Mouse (Mus musculus) fibroblast of lung, adult 2 months (primary cell): Measurements from ENCODE around the gene Fkbp11.

ENCODE experiments used
- DNase-seq: peaks from one replicate; pipeline ENCODE4 v3.0.0-alpha.2; 2011; ENCODE audit warnings: low read depth

Fkbp11 gene

DNA sequence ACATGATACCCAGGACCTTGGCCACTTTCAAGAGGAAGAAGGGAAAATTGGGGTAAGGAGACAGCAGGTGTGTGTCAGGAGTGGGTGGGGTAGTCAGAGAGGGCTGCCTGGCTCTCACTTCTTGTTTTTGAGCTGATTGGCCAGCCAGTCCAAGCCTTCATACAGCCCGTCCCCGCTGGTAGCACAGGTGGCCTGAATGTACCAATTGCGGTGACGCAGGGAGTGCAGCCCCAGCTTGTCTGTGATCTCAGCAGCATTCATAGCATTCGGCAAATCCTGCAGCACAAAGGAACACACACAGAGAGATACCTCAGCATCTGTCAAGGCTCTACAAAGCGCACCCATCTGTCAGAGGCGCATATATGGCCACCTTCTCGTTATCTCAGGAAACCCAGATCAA is 12.2 kb upstream of the Fkbp11 start:
- DNase-seq, result no peak

DNA sequence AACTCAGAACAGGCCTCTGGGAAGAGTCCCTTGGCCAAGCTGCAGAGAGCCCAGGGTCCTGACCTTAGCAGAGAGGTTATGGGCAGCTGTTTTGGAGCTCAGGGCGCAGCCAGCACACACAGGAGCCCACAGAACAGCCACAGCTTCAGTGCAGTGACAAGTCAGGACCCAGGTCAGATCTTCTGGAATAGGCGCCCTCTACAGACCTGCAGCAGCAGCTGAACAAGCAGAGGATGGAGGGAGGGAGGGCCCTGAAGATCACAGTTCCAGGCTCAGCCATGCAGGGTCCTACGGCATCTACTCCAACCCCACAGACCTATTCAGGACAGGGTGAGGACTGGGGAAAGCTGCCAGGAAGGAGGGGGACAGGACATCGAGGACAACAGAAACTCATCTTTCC is 10.8 kb upstream of the Fkbp11 start:
- DNase-seq, result no peak

DNA sequence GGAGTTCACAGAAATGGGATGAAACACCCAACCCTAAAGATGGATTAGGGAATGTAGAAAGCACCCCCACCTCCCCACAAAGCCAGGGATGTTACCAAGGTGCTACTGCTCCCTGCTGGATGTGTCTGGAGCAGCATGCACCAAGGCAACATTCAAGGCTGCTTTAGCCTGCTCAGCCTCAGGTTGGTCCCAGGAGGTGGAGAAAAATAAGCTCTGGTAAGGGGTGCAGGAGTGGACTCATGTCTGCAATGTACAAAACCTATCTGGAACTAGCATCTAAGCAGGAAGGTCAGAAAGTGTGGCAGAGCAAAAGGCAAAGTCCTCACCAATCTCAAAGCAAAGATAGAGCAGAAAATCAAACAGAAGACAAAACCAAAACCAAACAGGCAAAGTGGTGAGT is 9.9 kb upstream of the Fkbp11 start:
- DNase-seq, result no peak

DNA sequence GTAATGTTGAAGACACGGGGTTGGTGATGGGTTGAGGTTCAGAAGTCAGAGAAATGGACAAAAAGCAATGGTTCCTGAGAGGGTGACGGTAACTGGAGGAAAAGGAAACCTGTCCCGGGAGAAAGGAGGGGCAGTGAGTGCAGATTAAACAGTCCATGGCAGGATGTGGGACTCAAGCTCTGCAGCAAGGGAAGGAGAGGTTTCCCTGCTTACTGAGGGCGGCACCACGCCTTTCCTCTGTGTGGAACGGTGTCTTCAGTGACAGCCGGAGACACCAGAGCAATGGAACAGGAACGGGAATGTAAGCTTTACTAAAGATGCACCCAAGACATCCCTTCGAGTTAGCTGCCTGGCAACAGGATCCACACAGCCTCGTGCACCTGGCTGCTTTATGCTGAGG is 8.5 kb upstream of the Fkbp11 start:
- DNase-seq, result no peak

DNA sequence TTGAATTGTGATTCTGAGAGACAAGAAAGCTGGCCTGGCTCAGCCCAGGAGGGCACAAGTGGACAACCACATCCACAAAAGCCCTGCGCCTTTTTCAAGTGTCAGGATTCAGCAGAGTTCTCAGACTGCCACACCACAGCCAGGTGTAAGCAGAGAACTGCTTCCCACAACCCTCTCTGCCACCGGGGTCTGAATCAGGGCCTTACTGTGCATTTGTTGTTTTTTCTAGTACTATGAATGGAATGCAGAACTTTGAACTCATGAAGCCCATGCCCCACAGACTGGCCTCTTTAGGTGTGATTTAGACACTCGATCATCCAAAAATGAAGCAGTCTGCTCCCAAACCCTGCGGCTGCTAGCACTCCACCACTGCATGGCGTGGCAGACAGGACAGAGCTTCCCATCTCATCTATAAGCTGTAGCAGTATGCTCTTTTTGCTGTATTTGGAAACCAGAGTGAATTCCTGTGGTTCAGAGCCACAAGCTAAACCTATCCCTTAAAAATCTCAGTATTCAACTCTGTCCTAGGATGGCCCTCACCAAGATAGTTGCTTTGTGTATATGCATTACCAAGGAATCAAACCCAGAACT is 6.1 kb upstream of the Fkbp11 start:
- no peak for DNase-seq

DNA sequence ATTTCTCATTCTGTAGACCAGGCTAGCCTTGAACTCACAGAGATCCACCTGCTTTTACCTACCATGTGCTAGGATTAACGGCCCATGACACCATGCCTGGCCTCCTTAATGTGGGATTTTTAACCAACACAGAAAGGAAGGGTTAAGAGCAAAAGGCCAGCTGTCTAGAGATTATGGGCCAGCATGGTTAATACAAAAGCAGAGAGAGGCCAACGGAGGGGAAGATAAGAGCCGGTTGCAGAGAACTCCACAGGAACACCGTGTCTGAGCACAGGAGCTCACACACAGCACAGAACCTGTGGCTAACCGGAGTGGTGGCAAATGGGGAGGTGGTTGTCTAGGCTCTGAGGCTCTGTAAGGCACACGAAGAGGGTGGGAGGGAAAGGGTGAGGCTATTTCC is 5.4 kb upstream of the Fkbp11 start:
- no peak for DNase-seq

DNA sequence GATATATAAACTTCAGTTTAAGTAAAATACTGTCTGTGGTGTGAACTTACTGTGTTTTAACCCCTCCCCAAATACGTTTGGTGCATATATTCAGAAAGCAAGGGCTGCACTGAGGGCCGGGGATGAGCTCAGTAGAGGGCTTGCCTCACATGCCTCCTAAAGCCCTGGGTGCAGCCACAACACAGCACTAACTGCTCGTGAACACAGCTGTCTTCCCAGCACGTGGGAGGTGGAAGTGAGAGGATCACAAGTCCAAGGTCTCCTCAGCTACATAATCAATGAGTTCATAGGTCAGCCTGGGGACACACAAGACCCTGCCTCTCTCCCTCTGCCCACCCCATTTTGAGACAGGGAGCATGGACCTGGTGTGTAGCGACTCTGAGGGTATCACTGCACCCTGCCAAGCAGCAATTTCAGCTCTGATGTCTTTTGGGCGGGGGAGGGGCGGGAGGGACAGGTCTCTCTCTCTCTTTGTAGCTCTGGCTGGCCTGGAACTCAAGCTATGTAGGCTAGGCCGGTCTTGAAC is 4.1 kb upstream of the Fkbp11 start:
- DNase-seq, result no peak

DNA sequence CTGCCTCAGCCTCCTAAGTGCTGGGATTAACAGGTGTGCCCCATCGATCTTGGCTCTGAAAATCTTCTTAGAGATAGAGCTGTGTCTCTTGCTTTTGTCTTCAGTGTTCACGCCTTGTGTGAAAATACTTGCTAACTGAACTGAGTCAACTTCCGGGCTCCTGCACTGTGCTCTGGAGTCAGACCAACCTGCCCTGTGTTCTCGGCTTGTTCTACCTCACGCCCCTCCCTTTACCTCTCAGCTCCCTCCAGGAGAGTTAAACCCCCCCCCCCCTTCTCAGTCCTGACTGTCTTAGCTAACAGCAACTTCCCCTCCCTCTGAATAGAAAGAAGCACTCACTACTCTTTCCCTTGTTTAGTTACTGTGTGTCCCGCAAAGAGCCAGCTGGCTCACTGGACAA is 2.8 kb upstream of the Fkbp11 start:
- no peak for DNase-seq

DNA sequence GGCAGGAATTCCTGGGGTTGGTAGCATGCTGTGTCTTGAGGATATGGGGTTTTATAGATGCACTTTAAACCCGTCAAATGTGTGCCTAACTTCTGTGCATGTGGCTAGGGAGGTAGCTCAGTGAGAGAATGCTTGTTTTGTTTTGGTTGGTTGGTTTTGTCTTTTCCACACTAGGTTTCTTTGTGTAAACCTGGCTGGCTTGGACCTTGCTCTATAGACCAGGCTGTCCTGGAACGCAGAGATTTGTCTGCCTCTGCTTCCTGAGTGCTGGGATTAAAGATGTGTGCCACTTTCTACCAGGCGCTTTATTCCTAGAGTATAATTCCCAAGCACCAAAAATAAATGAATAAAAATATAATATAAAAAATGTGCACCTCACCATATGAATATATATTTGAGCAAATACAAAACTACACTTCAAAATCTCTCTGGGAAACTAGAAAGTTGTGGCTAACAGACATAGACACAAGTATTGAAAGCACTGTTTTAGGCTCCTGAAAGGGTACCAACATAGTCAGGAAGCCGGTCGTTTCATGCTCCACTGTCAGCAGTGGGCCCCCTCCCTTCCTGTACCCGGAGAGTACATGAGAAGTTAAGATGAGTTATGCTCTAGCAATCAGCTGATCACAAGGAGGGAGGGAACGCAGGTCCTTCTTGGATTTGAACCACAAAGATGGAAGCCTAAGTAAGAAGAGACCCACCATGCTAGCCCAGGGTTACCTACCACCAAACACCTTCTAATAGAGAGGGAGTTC is 2.0 kb upstream of the Fkbp11 start:
- no peak for DNase-seq

DNA sequence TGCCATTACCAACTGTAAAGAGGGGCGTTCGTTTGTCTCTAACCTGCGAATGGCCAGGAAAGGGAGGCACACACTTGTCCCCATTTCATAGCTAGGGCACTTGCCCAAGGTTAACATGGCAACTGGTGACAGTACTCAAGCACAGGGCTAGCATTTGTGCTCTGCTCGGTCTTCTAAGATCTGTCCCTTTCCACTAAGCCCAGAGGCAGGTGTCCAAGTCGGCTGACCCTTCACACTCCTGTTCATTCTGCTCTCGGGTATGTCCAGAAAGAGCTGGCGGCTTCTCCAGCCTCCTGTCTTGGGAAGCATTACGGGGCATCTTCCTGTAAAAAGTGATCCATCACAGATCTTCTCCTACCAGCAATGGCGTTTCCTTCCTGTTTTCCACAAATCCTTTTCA is 368 bp upstream of the Fkbp11 start:
- DNase-seq, result no peak

DNA sequence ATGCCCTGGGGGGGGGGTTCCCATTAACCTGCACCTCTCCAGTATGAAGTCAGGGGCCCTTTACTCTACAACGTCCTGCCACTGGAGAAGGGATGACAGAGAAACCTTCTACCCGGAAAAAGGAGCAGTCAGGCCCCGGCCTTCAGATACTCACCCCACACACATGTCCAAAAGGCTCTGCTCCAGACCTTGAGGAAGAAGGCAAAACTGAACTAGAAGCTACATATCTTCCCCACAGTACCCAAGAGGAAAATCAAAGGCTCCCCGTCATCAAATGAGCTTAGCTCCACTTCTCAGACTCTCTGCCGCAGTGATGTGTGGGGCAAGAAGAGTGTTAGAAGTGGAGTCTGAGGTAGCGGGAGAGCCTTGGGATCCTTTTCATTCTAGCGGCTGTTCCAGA is 1.3 kb downstream of the Fkbp11 start:
- DNase-seq, result no peak

DNA sequence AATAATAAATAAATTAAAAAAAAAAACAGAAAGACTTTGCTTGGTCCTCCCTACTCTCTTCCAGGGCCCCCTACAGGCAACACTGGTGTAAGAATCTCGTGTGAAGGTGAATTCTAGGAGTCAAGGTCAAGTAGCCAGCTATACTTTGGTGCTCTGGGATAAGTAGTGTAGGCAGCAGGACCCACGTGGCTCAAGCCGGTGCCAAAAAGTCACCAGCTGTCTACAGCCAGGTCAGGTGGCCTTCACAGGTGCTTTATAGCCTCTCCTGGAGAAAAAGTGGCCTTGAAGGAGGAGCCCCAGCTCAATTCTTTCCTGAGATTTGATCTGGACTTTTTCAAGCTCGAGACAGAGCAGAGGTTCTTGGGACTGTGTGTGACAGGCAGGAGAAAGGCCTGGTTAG is 1.9 kb downstream of the Fkbp11 start:
- DNase-seq, result no peak

DNA sequence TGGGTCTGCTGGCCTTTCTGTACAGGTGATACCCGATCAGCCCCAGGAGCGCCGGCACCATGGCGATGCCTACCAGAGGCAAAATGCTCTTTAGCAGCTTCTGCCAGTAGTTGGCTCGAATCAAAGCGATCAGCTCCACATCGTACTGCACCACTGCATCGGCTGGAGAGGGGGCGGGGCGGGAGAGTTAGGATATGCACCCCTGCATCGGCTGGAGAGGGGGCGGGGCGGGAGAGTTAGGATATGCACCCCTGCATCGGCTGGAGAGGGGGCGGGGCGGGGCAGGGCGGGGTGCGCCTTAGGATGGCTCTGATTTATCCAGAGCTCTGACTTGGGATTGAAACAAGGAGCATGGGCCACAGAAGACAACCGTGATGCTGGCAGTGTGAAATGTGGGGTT is 3.6 kb downstream of the Fkbp11 start:
- DNase-seq, result no peak

DNA sequence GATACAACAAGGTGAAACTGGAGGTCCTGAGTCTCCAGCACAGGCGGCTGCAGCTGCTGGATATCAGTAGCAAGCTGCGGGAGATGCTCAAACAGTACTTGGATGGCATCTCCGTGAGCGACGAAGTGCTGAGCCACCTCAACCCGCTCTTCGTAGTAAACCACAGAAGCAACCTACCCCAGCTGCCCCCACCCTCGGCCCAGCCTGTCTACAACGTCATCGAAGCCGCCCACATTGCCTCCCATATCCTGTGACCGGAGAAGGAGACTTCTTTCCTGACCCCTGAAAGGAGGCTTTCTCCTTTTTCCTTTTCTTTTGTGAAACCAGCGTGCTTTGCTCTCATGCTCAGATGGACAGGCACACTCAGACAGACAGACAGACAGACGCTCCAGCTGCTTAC is 5.1 kb downstream of the Fkbp11 start:
- no peak for DNase-seq

DNA sequence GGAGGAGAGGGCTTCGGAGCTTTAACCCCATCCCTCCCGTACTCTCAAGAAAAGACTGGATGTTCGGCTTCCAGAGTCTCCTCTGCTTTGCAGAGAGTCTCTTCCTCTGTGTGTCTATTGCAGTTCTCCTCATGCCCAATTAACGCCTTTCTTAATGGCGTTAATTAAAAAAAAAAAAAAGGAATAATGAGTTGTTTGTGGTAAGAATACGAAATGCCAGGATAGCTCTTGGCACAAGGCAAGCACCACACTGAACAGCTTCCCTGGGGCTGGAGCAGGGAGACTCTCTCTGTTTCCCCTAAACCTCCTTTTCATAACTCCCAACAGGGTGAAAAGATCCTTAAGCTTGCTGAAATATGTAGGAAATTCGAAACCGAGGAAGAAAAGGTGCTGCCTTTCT is 5.8 kb downstream of the Fkbp11 start:
- DNase-seq, result no peak

DNA sequence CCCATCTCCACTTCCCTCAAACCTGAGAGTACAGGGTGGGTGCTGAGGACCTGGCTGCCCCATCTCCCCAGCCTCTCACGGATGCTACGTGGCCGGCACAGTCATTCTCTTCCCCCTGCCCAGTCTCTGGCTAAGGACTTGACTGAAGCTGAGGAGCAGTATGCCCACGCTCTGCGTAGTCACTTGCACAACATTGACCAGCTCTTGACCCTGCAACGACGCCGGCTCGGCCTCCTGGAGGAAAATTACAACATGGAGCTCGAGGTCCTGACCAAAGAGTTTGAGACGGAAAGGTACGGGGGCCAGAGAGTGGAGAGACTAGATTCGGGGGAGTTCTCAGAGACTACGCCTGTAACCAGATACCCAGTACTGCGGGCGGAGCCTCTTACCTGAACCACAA is 10.7 kb downstream of the Fkbp11 start:
- no peak for DNase-seq

DNA sequence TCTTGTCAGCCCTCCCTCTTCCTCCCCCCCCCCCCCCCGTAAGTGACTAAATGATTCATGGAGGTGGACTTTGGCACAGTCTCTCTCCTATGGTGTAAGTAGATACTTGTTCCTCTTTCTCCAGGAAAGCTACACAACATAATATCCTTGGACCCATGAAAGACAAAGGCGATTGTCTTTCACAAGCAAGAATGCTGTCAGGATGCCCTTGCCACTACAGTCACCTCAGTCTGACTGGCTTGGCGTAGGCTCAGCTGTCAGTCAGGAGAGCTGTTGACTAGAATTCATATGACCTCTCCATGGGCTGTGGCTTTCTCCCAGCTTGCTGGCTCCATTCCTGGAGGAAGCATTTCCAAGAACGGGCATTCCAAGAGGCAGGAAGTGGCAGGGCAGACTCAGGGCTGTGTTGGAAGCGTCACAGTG is 13.8 kb downstream of the Fkbp11 start:
- DNase-seq, result peak; percentile 74

DNA sequence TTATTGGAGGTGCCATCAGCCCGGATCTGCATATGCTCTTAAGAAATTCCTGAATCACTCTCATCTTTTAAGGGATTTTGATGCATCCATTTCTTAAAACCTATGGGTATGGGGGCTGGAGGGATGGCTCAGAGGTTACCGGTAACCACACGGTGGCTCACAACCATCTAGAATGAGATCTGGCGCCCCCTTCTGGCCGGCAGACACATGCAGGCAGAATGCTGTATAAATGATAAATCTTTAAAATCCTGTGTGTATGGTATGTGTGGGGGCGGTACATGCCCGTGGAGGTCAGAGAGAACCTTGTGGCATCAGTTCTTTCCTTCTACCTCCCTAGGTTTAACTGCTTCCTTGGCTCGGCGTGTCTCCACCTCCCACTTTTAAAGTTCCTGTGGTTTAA is 17.6 kb downstream of the Fkbp11 start:
- no peak for DNase-seq

DNA sequence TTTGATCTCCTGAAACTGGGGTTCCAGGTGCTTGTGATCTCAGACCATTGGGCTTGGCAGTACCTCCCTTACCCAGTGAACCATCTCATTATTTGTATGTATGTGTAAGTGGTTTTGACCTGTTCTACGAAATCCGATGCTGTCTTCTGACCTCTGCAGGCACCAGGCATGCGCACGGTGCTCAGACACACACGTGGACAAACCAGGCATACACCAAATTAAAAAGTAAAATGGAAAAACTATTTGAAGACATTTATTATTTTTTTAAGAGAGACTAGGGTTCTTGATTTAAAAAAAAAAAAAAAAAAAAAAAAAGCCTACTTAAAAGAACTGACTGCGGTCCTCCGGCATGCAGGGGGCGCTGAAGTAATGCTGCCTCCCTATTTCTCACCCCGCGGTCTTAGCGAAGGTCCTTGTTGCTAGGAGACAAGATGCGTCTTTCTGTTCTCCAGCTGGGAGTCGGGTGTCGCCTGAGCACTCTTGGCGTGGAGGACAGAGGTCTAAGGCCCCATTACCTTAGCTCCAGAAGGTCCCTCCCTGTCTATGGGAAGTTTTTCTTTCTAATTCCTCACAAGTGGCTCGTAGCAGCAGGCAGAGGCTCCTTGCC is 20.1 kb downstream of the Fkbp11 start, which contains the start of gene Ccdc65:
Ccdc65 (plus strand) TSS at position 442 of the 607 bp plus-strand sequence.
- DNase-seq, result peak; percentile 69

DNA sequence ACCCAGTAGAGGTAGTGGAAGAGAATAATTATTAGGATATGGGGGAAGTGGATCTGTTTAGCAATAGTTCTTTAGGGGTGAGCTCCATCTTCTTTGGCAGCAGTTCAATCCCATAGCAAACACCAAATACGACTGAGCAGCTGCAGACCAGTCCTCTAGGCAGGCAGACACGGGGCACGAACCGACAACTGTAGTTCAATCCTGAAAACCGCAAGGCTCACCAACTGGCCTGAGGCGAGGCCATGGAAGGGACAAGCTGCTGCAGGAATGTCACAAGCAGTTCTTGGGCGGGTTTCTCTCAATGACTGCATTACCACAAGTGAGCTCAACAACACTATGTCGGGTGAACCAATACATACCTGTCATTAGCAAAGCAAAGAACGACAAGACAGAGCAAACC is 23.7 kb downstream of the Fkbp11 start:
- DNase-seq, result no peak

DNA sequence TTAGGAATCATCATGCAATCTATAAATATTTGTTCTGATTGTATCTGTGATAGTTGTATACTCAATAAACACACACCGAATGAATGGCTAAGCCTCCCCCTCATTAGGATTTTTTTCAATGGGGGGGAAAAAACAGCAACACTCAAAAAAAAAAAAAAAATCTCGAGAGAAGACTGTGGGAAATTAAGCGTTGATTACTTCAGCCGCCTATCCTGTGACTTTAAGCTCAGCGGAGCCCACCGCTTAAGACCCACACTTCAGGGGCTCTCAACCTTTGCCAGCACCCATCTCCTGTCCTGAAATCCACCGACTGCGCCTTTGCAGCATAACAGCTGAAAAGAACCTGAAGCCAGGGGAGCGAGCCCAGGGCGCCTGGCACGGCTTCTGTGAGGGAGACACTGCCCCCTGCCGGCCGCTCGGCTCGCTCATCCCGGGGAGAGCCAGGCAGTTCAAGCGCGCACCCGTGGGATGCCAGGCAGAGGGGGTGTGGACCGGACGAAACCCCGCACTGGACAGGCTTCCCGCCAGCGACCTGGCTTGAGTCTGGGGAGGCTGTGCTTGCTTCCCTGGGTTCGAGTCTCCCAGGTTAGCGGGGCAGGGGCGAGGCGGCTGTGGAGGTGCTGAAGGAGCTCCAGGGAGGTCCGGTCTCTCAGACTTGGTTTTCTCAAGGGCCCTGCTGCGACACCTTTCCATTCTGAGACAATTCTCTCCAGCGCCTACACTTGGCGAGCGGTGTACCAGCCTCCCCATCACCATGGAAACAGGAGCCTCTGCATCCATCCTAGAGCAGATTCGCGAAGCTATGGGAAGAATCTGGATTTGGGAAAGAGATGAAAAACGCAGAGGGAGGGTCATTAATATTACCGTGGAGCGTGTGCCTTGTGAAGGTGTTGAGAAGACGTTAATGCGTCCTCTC is 28.6 kb downstream of the Fkbp11 start:
- no peak for DNase-seq

DNA sequence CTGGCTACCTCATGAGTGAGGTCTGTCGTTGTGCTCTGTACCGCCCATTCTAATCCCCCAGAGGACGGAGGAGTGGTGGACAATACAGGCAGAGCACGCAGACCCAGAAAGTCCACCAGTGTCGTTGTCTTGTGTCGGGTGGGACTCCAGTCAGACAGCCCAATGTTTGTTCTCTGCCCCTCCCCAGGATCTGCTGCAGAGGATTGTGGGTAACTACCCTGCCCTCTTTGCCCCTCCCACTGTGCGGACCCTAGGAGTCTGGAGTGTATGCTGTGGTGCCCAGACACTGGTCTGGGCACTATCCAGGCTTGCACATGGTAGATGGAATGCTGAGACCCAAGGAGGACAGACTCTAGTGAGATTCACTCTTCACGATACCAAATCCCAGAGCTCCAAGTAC is 31.8 kb downstream of the Fkbp11 start:
- no peak for DNase-seq
